Mouse (Mus musculus) cerebellum, adult 2 months (tissue): ENCODE measurements around the gene Gm11492. TPM values are rescaled to one million over a fixed set of nuclear protein-coding genes. Genes with fewer than 3 reads are reported as not detected.

Source experiments
- DNase-seq, 2 experiments: peaks; one replicate each; pipeline ENCODE4 v3.0.0; 2021
- H3K27ac ChIP-seq: fragments of 200-500 bp; 2 replicates; pipeline ENCODE4 v1.5.1; 2012; ENCODE audit warnings: low read length, control low read depth, inconsistent platforms; ENCODE audit not compliant: insufficient read depth
- H3K27me3 ChIP-seq: fragments of 200-500 bp; 2 replicates; pipeline ENCODE4 v1.6.1; 2012; ENCODE audit warnings: inconsistent platforms, mild to moderate bottlenecking, low read length, moderate library complexity; ENCODE audit not compliant: control insufficient read depth, insufficient read depth
- H3K4me1 ChIP-seq: fragments of 200-500 bp; 2 replicates; pipeline ENCODE4 v1.6.1; 2011; ENCODE audit warnings: low read length; ENCODE audit not compliant: control insufficient read depth, insufficient read depth
- H3K4me3 ChIP-seq: fragments of 200-500 bp; replicated peaks from 2 replicates; pipeline ENCODE3; 2011; ENCODE audit warnings: mild to moderate bottlenecking, low read depth, low read length, control low read depth; ENCODE audit not compliant: insufficient read depth
- CTCF ChIP-seq: fragments of 200-500 bp; IDR thresholded peaks from 2 replicates; pipeline ENCODE4 v1.5.1; 2011; ENCODE audit warnings: low read depth, mild to moderate bottlenecking, control low read depth, low read length, moderate library complexity, borderline replicate concordance; ENCODE audit not compliant: insufficient read depth
- POLR2A ChIP-seq: fragments of 200-500 bp; IDR thresholded peaks from 2 replicates; pipeline ENCODE4 v1.6.1; 2011; ENCODE audit warnings: low read length, control low read depth, borderline replicate concordance; ENCODE audit not compliant: insufficient read depth
- WGBS: fragments of 180-500 bp; shearing (Covaris S2); methylation state at CpG from one replicate; pipeline ENCODE4 v1.1.7; 2018; 5-methylcytosine and 5-hydroxymethylcytosine counted together
- polyA plus RNA-seq: library from polyadenylated mRNA; depleted of rRNA; stranded (reverse); fragments of >200 nt; gene quantifications from 2 replicates; pipeline ENCODE4 v1.2.3, GENCODE M21; 2012

Gm11492 gene
- polyA plus RNA-seq, 1 experiment, result not detected

DNA sequence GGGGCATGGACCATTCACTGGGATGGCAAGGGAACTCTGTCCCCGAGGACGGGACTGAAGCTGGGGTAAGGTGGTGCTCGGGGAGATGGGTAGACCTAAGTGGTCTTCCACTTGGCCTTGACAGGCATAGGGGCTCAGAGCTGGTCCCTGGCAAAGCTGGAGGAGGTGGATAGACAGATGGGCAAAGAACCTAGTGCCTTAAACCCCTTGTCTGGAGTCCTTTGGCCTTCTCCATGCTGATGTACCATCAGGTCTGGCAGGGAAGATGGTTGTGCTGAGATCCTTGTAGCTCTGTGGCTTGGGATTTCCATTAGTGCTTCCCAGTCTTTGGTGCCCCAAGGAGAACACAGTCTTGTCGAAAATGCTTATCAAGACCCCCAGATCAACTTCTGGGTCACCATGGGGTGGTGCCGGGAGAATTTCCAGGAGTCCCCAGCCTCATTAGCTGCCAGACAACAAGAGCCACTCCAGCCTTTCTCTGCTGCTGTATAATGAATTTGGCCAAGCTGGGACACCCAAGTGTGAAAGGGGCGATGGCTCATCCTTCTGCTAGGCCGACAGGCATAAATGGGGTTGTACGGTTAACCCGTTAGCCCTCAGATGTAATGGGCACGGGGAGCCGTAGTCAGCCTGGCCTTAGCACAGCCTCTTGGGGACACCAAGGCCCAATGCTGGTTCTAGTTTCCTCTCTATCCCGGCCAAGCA is 14.9 kb downstream of the Gm11492 start:
- Histone ChIP-seq H3K4me3 (peak overlapping the region; percentile 42), H3K27me3 (no peaks in the 10 kb centered on the region), H3K4me1 (peaks cover 41% of the 10 kb centered on the region), H3K27ac (peak overlapping the region; percentile 81)
- DNase-seq, result peak in 1 of 2 experiments; percentile 40
- TF ChIP-seq CTCF, result no peak
- TF ChIP-seq POLR2A, result no peak
- 50% methylated on average over 12 of the region's 12 CpGs for WGBS

DNA sequence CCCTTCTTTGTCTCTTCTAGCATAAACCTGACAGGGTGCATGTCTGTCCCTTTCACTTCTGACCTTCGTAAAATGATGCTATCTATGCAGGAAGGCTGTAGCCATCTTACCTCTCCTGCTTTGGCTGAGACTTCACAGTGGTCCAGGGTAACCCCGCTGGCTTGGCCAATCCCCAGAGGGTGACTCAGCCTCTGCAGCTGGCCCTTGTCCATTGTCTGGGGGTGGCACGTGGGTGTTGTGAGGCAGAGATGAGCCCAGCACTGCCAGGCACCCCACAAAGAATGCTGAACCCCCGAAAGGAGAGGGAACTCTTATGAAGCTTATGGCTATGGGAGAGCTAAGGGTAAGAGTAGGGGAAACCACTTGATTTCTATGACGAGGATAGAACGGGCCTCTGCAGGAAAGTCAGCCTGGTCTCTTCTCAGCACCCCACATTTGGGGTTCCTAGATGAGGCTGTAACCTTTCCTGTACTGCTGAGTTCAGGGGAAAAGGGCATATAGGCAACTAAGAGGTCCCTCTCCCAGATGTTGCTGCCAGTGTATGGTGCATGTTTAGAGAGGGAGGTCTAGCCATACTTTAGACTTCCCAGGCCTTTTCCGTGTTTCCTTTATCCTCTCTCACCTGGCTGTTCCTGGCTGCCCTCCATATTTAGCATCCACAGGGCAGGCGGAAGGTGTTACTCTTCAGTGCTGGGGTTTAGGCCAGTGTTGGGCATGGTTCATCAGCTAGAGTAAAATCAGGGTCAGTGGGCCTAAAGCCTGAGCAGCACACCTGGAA is 15.7 kb downstream of the Gm11492 start:
- TF ChIP-seq POLR2A (0 out of 2 replicates have a peak, but pooled peaks have one; percentile 1), CTCF (no peak)
- Histone ChIP-seq H3K27me3 (no peaks in the 10 kb centered on the region), H3K4me1 (peaks cover 38% of the 10 kb centered on the region), H3K4me3 (peak overlapping the region; percentile 27), H3K27ac (peak overlapping the region; percentile 81)
- DNase-seq, result peak; percentile 71 to 72
- WGBS, result 25% methylated on average over 8 of the region's 8 CpGs

GRCm38 (mm10) chr11:87583291-87584034 is 17.0 kb downstream of the Gm11492 start:
- Histone ChIP-seq H3K27ac (peak overlapping the region; percentile 62; the same call in 1 of the 2 replicates), H3K27me3 (no peaks in the 10 kb centered on the region), H3K4me3 (peak overlapping the region; percentile 6), H3K4me1 (peaks cover 31% of the 10 kb centered on the region)
- WGBS, result 84% methylated on average over 6 of the region's 6 CpGs
- no peak for DNase-seq
- TF ChIP-seq CTCF (no peak), POLR2A (no peak)

- Histone ChIP-seq H3K4me3 (no peak overlapping the region), H3K4me1 (peaks cover 34% of the 10 kb centered on the region), H3K27me3 (no peaks in the 10 kb centered on the region), H3K27ac (0 out of 2 replicates have a peak overlapping the region, but pooled peaks have one; percentile 62)
- no peak for DNase-seq
- WGBS, result 83% methylated on average over 10 of the region's 10 CpGs
- TF ChIP-seq CTCF, result no peak
- TF ChIP-seq POLR2A, result no peak
These were observed 18.5 kb downstream of the Gm11492 start for GRCm38 (mm10) chr11:87584711-87585505.

DNA sequence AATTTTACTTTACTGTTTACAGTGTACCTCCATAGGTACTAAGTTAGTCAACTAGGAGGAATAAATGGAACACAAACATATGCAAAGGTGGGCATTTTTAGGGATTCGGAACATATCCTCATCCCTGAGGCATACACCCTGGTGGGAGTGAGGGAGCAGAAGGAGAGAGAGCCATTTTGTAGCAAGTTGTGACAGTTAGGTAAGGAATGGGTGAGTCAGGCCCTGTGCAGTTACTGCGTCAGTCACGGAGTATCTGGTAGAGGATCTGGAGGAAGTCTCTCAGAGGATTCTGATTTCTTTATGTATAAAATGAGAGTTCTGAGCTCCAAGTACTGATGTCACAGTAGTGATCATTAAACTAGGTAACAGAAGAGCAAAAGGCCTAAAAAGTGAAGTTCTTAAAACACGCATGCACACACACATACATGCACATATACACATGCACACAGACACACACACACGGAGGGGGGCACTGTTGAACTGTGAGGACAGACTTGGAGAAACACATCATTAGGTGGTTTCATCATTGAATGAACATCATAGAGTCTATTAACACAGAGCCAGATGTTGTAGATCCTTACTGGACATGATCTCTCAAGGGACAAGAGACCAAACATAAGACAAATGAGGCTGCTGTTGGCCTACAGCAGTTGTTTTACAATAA is 20.9 kb downstream of the Gm11492 start:
- peaks cover 15% of the 10 kb centered on the region for H3K4me1 ChIP-seq
- TF ChIP-seq POLR2A, result no peak
- no peak for TF ChIP-seq CTCF
- 94% methylated on average over 5 of the region's 5 CpGs for WGBS
- no peak overlapping the region for H3K27ac ChIP-seq
- no peaks in the 10 kb centered on the region for H3K27me3 ChIP-seq
- no peak for DNase-seq
- H3K4me3 ChIP-seq, result no peak overlapping the region

- no peak for DNase-seq
- TF ChIP-seq POLR2A (no peak), CTCF (no peak)
- Histone ChIP-seq H3K27ac (no peak overlapping the region), H3K4me1 (peaks cover 16% of the 10 kb centered on the region), H3K4me3 (no peak overlapping the region), H3K27me3 (no peaks in the 10 kb centered on the region)
- WGBS, result 80% methylated on average over 8 of the region's 8 CpGs
These were observed 23.2 kb downstream of the Gm11492 start for GRCm38 (mm10) chr11:87589605-87590004.
